Mouse (Mus musculus) inflammation-experienced regulatory T-cells, adult 16 weeks (primary cell): ENCODE results near the gene Ddx18. TPM values are rescaled to one million over a fixed set of nuclear protein-coding genes. Genes with fewer than 3 reads are reported as not detected.

Experiments used
- polyA plus RNA-seq: library from polyadenylated mRNA; unstranded; fragments of 100-300 nt; shearing (Covaris generic); gene quantifications from one replicate; pipeline ENCODE4 v1.2.1, GENCODE M21; 2017

Gene Ddx18
- polyA plus RNA-seq = 97.7 TPM

DNA sequence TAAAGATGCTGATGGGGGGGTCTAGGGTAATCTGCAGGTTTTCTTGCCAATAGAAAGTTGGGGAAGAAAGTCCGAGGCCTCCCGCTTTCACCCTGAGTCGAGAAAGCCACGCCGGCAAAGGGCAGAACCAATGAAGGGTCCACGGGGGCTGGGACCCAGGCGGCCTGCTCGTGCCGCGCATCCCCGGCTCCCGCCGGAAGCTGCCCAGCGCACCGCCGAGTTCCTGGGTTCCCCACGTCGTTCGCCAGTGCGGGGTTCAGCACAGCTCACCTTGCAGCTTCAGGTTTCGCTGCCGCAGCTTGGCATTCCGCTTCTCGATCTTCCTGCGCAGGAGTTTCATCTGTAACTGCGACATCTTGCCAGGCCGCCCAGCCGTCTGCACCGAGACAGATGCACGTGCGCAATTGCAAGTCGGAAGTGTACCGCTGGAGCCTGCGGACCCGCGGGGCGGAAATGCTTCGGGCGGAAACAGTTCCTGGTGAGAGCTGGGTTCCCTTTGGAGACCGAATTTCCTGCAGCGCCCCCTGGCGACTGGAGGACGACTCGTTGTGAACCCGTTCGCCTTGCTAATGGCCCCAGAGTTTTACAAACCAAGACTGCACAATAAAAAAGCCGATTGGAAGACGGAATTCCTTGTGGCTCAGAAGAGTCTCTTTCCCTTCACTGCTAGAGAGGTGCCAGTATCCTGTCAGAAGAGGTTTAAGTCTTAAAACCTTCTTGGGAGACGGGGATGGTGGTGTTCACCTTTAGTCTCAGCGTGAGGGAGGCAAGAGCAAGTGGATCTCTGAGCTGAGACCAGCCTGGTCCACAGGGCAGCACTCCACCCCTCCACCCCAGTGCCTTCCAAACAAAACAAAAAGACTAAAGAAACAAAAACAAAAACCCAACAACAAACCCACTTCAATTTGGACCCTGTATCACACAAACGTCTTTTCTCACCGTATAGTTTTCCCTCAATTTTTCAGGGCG, at the start of gene Ddx18:
TSS of gene Ddx18 (minus strand) at position 469 of the 969 bp plus-strand sequence.

GRCm38 (mm10) chr1:121528399-121528720, 39.4 kb downstream of the Ddx18 start, which contains the start of gene Htr5b:
TSS of gene Htr5b (minus strand) at chr1:121528465.

Other genes starting within 250 kb of the Ddx18 start
- gene Insig2, start 235.4 kb downstream of the Ddx18 start, polyA plus RNA-seq = 50.6 TPM
- 31.6 TPM for gene Ccdc93, start 136.9 kb downstream of the Ddx18 start, polyA plus RNA-seq
- gene Htr5b, start 39.5 kb downstream of the Ddx18 start, polyA plus RNA-seq = not detected